Mouse (Mus musculus) heart, postnatal 0 days (tissue): ENCODE measurements at regions not wholly inside any gene's neighbourhood (a gene's known extent, or its start where the extent isn't known, plus 50 kb on each side); places are given as distances from the start of the nearest gene placed in this dataset.

Experiments
- CTCF ChIP-seq: IDR thresholded peaks from 2 replicates; pipeline ENCODE4 v1.5.1; 2016; ENCODE audit warnings: antibody characterized with exemption, control low read depth, low read depth
- EP300 ChIP-seq: IDR thresholded peaks from 2 replicates; pipeline ENCODE4 v1.6.1; 2016; ENCODE audit warnings: antibody characterized with exemption, low read depth

DNA sequence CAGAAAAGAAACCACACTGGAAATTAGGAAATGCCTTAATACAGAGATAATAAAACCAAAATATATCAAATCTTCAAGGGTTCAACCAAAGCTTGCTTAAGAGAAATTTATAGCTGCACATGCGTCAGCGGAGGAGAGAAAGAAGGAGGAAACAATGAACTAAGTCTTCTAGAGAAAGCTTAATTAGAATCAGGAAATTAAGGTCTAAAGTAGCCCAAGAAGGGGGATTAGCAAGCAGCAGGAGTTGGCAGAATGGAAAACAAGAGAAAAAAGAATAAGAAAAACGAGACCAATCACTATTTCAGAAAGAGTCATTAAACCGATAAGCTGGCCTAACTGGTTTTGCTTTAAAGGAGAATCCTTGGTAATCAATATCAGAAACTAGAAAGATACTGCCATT lies 119.4 kb upstream of the Irf2bp2 start:
- no peak for TF ChIP-seq CTCF
- TF ChIP-seq EP300 = no peak
